Mouse (Mus musculus): ENCODE measurements at regions not wholly inside any gene's neighbourhood (a gene's known extent, or its start where the extent isn't known, plus 50 kb on each side); places are given as distances from the start of the nearest gene placed in this dataset.

DNA sequence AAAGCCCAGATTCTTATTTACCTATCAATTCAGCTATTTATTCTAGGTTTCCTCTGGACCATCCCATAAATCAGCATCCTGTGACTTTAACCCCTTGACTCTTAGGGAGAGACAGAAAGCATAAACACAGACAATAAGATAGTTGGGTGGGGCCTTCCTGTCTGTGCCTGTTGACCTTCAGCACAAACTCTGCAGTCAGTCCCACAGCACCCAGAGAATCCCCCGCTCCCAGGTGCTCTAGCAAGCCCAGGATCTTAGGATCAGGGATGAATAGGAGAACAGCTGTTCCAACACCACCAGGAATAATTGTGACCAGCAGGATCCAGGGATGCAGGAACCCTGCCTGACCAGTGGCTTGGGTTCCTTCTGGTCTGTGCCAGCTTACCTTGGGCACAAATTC is 107.8 kb downstream of the Basp1 start:
- no peak for DNase-seq

DNA sequence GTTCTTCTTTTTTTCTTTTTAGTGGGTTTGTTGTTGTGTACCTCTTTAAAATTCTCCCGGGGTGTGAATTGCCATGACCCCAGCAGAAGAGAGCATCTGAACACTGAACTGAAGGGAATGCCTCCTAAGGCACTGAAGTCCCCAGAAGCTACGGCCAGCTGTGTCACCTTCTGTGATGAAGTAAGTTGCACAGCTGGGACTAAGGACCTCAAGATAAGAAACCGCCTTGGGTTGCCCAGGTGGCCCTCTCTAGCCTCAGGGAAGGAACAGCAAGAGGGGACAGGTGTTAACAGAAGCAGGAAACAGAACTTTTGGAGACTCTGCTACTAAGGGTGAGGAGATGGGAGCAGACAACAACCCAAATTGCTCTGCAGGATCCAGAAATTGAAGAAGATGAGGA is 110.2 kb downstream of the Basp1 start:
- DNase-seq, result no peak

DNA sequence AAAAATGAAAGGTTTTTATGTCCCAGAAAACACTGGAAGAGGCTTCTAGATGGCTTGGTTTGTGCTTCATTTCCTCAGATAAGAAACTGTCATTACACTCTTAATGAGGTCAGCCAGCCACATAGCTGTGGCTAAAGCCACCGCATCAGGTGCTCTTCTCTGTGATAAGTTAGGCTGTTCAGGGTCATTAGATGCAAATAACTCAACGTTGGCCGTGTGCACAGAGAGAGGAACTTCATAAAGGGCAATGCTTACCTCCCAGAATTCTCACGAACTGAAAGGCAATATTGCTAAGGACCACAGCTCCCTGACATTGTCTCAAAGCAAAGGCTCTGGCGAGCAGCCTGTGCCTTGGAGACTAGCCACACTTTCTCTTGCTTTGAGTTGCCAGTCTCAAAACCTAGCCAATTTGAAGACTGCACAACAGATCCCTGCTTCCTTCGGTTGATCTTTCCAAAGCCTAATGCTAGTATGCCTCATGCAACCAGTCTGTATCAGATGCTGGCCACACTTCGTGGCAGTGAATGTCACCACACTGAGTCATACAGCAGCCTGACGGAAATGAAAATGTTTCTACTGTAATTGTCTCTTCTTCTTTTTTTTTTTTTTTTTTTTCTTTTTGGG is 110.8 kb downstream of the Basp1 start:
- no peak for DNase-seq

- no peak for DNase-seq
Observed at GRCm38 (mm10) chr15:25301810-25302209, 111.8 kb downstream of the Basp1 start.

- DNase-seq, result no peak
Observed at GRCm38 (mm10) chr15:25297278-25297677, 116.3 kb downstream of the Basp1 start.

GRCm38 (mm10) chr15:25296714-25297113 is 116.8 kb downstream of the Basp1 start:
- no peak for DNase-seq

DNA sequence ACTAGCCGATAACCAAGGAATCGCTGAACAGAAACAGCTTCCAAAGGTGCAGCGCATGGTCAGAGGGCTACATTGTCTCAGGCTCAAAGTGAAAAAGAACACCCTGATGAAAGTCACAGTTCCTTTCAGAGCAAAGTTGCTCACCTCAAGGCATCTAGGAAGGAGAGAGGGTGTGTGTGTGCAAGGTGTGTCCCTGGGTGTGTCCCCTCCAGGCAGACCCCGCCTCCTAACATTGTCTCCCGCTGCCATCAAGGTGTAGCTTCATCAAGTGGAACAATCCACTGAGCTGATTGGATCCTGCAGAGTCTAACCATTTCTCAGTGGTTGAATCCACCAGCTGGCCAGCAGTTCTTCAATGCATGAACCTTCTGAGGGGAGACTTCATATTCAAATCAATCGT is 117.8 kb downstream of the Basp1 start:
- DNase-seq, result no peak

GRCm38 (mm10) chr15:25291231-25291691 is 122.3 kb downstream of the Basp1 start:
- DNase-seq, result no peak

DNA sequence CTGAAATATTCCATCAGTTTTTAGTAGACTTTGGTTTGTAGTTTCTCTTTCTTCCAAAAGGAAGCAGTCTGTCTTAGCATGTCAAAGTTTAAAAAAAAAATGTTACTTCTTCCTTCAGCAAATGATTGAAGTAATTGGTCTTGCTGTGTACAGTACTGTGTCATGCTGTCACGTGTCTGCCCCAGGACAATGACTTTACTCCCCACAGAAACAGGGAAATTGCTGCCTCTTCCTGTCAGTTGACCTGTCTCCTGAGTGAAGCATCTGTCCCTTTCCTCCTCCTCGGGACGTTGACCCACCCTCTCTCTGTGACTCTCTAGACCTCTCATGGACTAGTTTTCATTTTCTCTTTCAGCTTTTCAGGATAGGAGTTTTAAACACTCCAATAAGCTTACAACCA is 125.7 kb downstream of the Basp1 start:
- DNase-seq, result peak in 1 of 2 experiments; percentile 20

DNA sequence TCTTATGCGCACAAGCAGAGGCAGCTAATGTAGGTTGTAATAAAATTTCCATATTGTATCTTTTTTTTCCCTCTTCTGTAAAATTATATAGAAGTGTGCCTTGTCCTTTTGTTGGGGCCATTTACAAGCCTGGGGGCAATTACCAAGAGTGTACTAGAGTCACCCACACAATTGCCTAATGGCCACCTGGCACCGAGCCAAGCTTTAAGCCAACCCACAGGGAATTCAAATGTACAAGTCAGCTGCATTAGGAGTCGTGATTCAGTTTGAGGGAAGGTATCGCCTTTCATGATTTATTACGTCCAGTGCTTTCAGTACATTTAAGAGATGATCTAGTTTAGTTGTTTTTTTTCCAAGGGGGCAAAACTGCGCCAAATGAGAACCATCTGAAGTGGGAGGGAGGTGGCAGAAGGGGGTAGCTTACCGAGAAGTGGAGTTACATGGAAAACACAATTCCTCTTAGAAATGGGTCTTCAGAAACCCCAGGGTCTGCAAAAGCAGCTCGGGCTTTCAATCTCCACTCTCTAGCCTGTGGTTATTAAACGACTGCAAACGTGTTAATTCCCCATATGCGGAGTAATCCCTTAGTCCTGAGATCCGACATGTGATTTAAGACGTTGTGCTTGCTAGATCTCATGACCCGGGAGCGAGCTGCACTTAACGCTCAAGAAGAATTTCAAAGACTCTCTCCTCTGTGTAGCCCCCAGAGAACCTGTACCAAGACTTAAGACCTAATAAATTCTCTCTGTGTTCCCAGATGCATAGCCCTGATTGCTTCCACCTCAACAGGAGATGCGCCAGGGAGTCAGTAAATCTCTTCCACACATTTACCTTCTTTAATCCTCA is 129.0 kb downstream of the Basp1 start:
- no peak for DNase-seq

DNA sequence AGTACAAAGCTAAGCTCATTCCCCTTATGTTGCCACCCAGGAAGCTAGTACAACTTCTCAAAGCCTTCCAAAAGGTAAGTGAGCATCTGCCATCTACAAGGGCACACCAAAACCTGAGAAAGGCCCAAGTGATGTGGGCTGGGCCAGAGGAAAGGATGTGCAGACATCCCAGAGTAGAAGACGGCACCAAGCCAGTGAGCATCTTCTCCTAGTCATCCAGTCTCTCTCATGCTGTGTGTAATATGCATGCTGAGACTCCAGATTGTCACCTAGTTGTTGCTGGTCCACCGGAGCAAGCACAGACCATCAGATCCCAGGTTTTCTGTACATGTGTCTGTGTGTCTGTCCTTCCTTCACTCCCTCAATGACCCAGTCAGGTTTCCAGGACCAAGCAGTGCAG is 129.9 kb downstream of the Basp1 start:
- DNase-seq, result no peak

GRCm38 (mm10) chr15:25282346-25282745 is 131.2 kb downstream of the Basp1 start:
- DNase-seq, result no peak

- no peak for DNase-seq
Observed at GRCm38 (mm10) chr15:25281942-25282341, 131.6 kb downstream of the Basp1 start.

DNA sequence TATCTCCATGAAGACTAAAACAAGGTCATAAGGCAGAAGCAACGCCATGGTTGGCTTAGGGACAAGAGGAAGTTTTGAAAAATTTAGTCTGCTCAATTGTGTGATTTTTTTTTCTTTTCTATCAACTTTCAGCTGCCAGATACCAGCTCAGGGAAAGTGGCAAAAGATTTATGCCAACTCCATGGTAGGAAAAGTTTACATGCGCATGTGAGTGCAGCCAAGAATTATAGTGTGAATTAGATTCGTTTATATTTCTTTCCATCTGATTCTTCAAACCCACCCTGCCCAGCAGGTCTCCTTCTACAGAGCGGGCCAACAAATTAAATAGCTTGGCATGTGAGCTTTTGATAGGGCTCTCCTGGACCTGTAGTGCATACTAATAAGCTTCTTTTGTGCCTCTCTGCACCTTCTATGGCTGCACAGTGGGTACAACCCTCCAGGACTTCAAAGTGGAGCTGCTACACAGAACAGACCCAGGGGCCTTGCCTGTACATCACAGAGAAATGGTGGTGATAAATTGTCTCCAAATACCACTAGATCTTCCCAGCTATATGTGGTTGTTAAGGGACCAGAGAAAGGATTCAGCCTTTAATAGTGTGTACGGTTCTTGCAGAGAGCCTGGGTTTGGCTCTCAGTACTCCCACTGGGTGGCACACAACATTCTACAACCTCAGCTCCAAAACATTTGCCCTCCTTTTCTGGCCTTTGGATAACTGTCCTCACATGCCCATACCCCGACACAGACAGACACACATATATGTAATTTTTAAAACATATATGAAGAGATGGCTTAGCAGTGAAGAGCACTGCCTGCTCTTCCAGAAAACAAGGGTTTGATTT is 135.0 kb downstream of the Basp1 start:
- DNase-seq, result no peak

- DNase-seq, result no peak
Observed at GRCm38 (mm10) chr15:25276227-25276626, 137.3 kb downstream of the Basp1 start.

GRCm38 (mm10) chr15:25271886-25272285 is 141.7 kb downstream of the Basp1 start:
- DNase-seq, result no peak

- DNase-seq, result no peak
Observed at GRCm38 (mm10) chr15:25270349-25270748, 143.2 kb downstream of the Basp1 start.

- no peak for DNase-seq
Observed at GRCm38 (mm10) chr15:25269345-25269996, 144.1 kb downstream of the Basp1 start.

DNA sequence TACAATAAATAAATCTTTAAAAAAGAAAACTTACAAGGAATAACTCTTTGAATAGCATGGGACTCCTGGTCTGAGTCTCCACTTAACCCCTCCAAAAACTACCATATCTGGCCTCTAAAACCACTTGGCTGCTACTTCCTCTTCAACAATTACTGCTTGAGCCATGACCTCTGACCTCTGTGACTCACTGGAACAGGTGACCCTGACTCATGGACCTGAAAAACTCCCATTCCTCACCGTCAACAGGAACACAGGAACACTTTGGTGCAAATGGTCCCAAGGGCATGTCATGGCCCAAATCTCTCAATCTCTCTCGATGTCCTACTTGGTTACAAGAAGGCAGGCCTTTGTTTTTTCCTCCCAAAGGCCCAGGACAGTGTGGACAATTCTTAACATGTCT is 145.1 kb downstream of the Basp1 start:
- DNase-seq, result peak in 1 of 2 experiments; percentile 24

DNA sequence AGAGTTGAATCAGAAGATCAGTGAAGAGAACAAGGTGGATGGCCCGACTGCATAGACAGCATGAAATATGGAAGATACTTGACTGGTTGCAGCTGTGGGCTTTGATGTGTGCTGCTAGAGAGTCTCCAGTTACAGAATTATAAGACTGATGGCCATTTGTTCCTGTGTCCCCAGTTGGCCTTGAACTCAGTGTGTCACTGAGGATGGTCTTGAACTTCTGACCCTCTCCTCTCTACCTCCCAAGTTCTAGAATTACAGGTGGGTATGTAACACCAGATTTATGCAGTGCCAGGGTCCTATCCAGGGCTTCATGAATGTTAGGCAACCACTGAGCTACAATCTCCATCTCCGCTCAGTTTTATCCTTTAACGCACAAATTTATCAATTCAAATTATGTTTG is 146.1 kb downstream of the Basp1 start:
- DNase-seq, result no peak

GRCm38 (mm10) chr15:25252648-25253567 is 160.7 kb downstream of the Basp1 start:
- DNase-seq, result no peak

DNA sequence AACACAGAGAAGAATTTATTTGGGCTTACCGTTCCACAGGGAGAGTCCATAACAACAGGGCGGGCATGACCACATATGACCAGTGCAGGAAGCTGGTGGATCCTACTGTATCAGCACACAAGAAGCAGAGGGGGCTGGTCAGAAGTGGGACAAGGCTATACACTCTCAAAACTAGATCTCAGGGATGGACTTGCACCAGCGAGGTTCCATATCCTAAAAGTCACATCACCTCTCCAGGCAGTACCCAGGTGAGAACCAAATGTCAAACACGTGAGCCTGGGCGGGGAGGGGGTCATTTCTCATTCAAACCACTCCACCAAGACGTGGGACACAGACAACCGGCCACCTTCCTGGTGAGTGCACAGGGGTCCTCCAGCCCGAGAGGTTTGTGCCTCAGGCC is 167.9 kb downstream of the Basp1 start:
- DNase-seq, result no peak
